Mouse (Mus musculus) brown adipose tissue, adult 24 weeks (tissue): ENCODE data around the gene Olfr1174-ps. TPM values are rescaled to one million over a fixed set of nuclear protein-coding genes. Genes with fewer than 3 reads are reported as not detected.

Source experiments
- H3K27ac ChIP-seq: fragments of 200-500 bp; replicated peaks from 2 replicates; pipeline ENCODE4 v1.5.1; 2012; ENCODE audit warnings: low read depth, mild to moderate bottlenecking, low read length
- H3K4me1 ChIP-seq: fragments of 200-500 bp; 2 replicates; pipeline ENCODE4 v1.6.1; 2012; ENCODE audit warnings: low read length, mixed read lengths; ENCODE audit not compliant: control insufficient read depth, insufficient read depth, insufficient read length
- H3K4me3 ChIP-seq: fragments of 200-500 bp; 2 replicates; pipeline ENCODE4 v1.5.1; 2012; ENCODE audit warnings: low read depth, mild to moderate bottlenecking, low read length, moderate library complexity; ENCODE audit not compliant: insufficient read depth
- polyA plus RNA-seq: library from polyadenylated mRNA; stranded (reverse); fragments of >200 nt; gene quantifications from 2 replicates; pipeline ENCODE4 v1.2.4, GENCODE M21; 2012; ENCODE audit not compliant: missing spikeins, insufficient read depth, insufficient read length

Gene Olfr1174-ps
- polyA plus RNA-seq, result not detected in 2 replicates

DNA sequence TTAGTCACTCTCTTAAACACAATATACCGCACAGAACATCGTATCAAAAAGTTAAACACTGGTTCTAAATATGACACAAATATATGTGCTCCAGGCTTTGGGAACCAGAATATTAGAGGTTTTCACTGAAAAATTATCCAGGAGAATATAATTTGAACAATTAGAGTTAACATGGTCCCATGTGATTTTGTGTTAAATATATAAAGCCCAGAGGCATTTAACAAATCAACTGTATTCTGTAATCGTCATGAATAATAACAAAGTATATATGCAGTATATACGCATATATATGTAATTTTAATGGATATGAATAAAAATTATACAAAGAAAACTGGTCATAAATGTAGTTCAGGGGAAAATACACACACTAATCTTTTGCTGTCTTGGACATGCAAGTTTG, at the start of gene Olfr1174-ps:
Gene Olfr1174-ps, minus strand, starts transcription at position 101 of the 400 bp plus-strand sequence.
- no peaks in the 10 kb centered on the region for H3K4me1 ChIP-seq
- no peak within 1 kb of the TSS for H3K27ac ChIP-seq
- H3K4me3 ChIP-seq, result no peak within 1 kb of the TSS

DNA sequence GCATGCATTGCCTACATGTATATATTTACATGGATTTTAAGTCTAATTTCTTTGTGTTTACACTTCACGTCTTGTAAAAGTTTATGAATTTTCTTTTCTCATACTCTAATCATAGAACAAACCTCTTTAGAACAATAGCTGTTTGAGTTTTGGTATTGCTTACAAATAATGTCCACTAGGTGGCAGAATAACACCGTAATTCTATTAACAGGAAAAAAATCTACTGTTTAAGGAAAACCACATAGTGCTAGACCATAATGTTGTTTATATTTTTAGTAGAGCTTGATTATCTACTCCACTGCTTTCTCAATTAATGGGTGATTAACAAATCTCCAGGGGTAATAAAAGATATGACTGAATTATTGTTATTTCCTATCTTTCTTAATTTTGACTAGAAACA, 41.4 kb upstream of the Olfr1174-ps start:
- Histone ChIP-seq H3K4me3 (no peak overlapping the region), H3K27ac (no peak overlapping the region), H3K4me1 (no peaks in the 10 kb centered on the region)

DNA sequence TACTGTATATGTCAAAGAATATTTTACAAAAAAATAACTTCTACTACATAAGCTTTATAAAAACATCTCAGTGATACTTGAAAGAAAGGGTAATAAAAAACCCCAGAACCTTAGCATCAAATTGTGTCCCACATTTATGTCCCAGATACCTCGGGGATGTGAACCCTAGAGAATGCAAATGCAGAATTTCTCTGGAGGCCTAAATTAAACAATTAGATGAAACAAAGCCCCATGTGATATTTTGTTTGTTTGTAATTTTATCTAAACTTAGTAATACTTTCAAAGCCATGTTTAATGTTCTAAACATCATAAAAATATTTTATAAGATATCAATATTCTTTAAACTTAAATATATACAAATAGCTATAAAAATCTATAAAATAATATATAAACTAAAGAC, 31.5 kb upstream of the Olfr1174-ps start, which contains the start of gene Olfr1177-ps:
Gene Olfr1177-ps, minus strand, starts transcription at position 101 of the 400 bp plus-strand sequence.
- no peak within 1 kb of the TSS for H3K27ac ChIP-seq
- H3K4me3 ChIP-seq, result no peak within 1 kb of the TSS
- H3K4me1 ChIP-seq, result no peaks in the 10 kb centered on the region

DNA sequence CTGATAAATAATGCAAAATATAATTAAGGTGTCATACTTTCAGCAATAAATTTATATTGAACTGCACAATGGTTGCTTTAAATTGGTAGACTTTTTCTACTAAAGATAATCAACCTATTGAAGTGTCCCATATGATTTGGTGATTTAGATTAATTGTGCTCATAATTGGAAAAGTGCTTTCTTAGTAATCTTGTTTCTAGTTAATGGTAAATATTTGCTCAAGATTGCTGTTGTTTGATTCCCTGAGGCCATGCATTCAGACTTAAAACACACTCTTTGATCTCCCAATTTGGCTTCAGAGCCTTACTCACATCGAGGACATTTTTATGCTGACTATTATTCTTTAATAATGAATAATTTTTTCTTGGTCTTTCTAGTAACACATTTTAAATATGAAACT, 21.5 kb upstream of the Olfr1174-ps start, which contains the start of gene Olfr1176:
Gene Olfr1176, plus strand, starts transcription at position 301 of the 400 bp plus-strand sequence.
- H3K4me1 ChIP-seq, result no peaks in the 10 kb centered on the region
- H3K27ac ChIP-seq, result no peak within 1 kb of the TSS
- H3K4me3 ChIP-seq, result no peak within 1 kb of the TSS

DNA sequence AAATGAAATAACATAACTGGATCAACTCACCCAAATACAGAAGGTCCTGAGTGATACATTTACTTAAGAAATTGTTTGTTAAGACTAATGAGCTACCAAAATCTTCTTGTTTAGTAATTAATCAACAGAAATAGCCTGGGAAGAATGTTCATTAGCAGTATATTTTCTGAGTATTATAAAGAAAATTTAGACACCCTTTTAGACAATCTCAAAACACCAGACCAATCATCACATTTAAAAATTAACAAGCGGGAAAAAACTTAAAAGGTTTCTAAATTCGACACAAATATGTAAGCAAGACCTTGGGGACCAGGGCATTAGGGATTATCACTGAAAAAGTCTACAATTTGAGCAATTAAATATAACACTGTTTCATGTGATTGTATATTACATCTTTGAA, 12.2 kb upstream of the Olfr1174-ps start, which contains the start of gene Olfr1175-ps:
Gene Olfr1175-ps, minus strand, starts transcription at position 101 of the 400 bp plus-strand sequence.
- Histone ChIP-seq H3K27ac (no peak within 1 kb of the TSS), H3K4me1 (no peaks in the 10 kb centered on the region), H3K4me3 (no peak within 1 kb of the TSS)

DNA sequence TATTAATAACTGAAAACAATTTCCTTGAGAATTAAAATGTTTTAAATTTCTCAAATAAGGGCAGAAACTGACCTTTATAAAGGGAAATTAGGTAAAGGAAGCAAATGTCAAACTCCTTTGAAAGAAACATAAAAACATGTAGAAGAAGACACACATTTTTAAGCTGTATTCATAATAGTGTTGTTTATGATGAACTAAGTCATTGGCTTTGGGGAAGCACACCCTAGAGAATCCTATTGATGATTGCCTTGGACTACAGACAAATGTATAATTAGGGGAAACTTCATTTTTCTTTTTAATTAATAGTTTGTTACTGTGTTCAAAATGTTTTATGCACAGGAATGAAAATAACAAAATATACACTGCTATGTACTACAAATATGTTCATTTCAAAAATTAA, 35.2 kb downstream of the Olfr1174-ps start, which contains the start of gene Olfr1173:
Gene Olfr1173, minus strand, starts transcription at position 101 of the 400 bp plus-strand sequence.
- Histone ChIP-seq H3K27ac (no peak within 1 kb of the TSS), H3K4me3 (no peak within 1 kb of the TSS), H3K4me1 (no peaks in the 10 kb centered on the region)

Other genes with a start within 250 kb of the Olfr1174-ps start
- not detected in 2 replicates for gene Olfr1163, start 243.3 kb downstream of the Olfr1174-ps start, polyA plus RNA-seq
- gene Olfr1164, start 221.2 kb downstream of the Olfr1174-ps start, polyA plus RNA-seq, result not detected in 2 replicates
- gene Olfr1166, start 186.9 kb downstream of the Olfr1174-ps start, polyA plus RNA-seq, result not detected in 2 replicates
- not detected in 2 replicates for gene Olfr1167, start 159.9 kb downstream of the Olfr1174-ps start, polyA plus RNA-seq
- not detected in 2 replicates for gene Olfr1168, start 133.3 kb downstream of the Olfr1174-ps start, polyA plus RNA-seq
- gene Olfr1170, start 86.8 kb downstream of the Olfr1174-ps start, polyA plus RNA-seq, result not detected in 2 replicates
- gene Olfr1173, start 35.3 kb downstream of the Olfr1174-ps start, polyA plus RNA-seq, result not detected in 2 replicates
- gene Olfr1175-ps, start 12.1 kb upstream of the Olfr1174-ps start, polyA plus RNA-seq, result not detected in 2 replicates
- gene Olfr1176, start 21.6 kb upstream of the Olfr1174-ps start, polyA plus RNA-seq, result not detected in 2 replicates
- gene Olfr1177-ps, start 31.4 kb upstream of the Olfr1174-ps start, polyA plus RNA-seq, result not detected in 2 replicates
- not detected in 2 replicates for gene Olfr1178, start 71.9 kb upstream of the Olfr1174-ps start, polyA plus RNA-seq
- gene Olfr1179, start 91.3 kb upstream of the Olfr1174-ps start, polyA plus RNA-seq, result not detected in 2 replicates
- not detected in 2 replicates for gene Olfr1180, start 104.0 kb upstream of the Olfr1174-ps start, polyA plus RNA-seq
- not detected in 2 replicates for gene Olfr1181, start 111.0 kb upstream of the Olfr1174-ps start, polyA plus RNA-seq
- not detected in 2 replicates for gene Gm13757, start 134.0 kb upstream of the Olfr1174-ps start, polyA plus RNA-seq
- not detected in 2 replicates for gene Olfr1183, start 139.7 kb upstream of the Olfr1174-ps start, polyA plus RNA-seq
- not detected in 2 replicates for gene Olfr1184, start 168.5 kb upstream of the Olfr1174-ps start, polyA plus RNA-seq
- not detected in 2 replicates for gene Olfr1185-ps1, start 178.2 kb upstream of the Olfr1174-ps start, polyA plus RNA-seq
- gene Olfr1186, start 203.4 kb upstream of the Olfr1174-ps start, polyA plus RNA-seq, result not detected in 2 replicates
- not detected in 2 replicates for gene Olfr1188, start 241.8 kb upstream of the Olfr1174-ps start, polyA plus RNA-seq